Mouse (Mus musculus) G1E-ER4 (cell line): ENCODE results near the gene Nudt17. TPM values are rescaled to one million over a fixed set of nuclear protein-coding genes. Genes with fewer than 3 reads are reported as not detected.

Experiments used
- GATA1 ChIP-seq: IDR thresholded peaks from one replicate; pipeline ENCODE4 v1.8.0; 2012; ENCODE audit warnings: low read length, inconsistent platforms
- polyA plus RNA-seq: library from polyadenylated mRNA; stranded (reverse); fragments of >175 nt; gene quantifications from 2 replicates; pipeline ENCODE4 v1.2.3, GENCODE M21; 2012

Gene Nudt17
- 0.18 and 0.29 TPM in 2 replicates for polyA plus RNA-seq

DNA sequence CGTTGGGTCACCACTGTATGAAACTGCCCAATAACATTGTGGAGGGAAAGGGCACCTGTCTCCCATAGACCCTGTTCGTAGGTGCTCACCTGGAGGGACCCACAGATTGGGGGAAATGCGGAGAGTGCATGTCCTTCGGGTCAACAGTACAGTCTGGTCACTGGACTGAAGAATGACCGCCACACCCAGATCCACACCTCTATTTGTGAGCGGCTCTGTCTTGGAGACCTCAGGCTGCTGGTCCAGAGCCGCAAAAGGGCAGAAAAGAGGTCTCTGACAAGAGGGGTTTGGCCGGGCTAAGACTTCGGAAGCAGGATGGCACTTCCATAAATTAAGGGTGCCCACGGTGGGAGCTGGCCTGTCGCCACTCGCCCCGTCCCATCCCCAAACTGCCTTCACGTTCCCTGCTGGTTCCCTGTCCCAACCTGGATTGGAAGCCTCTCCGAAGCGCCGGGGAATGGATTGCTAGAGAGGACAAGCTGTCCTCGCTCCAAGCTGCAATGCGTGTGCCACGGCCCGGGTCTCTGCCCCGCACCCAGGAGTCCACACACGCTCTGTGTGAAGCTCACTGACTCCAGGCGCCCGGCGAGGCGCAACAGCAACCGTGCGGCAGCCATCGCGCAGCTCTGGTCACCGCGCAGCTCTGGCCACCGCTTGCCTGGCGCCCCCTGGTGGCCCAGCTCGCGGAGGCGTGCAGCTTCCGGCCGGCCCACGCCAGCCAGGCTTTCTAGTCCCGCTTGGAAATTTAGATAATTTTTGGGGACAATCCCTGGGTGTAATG, at the start of gene Nudt17:
Gene Nudt17, minus strand, starts transcription at position 660 of the 781 bp plus-strand sequence.
- no peak for TF ChIP-seq GATA1

DNA sequence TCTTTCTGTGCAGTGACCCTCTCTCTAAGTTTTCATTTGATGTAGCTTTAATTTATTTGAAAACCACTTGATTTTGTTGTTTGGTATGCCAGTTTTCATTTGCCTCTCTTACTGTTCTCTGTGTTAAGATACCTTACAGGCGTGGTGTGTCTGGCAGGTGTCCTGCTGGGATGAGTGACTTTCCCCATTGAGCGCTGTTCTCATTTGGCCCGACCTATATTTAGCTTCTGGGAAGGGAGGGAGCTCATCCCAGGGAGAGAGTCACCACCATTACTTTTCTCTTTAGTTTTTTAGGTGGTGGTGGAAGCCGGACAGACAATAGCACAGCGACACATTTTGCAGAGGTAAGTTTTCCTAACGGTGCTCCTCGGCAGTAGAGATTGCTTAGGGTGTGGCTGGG, 49.3 kb upstream of the Nudt17 start:
- TF ChIP-seq GATA1: no peak

DNA sequence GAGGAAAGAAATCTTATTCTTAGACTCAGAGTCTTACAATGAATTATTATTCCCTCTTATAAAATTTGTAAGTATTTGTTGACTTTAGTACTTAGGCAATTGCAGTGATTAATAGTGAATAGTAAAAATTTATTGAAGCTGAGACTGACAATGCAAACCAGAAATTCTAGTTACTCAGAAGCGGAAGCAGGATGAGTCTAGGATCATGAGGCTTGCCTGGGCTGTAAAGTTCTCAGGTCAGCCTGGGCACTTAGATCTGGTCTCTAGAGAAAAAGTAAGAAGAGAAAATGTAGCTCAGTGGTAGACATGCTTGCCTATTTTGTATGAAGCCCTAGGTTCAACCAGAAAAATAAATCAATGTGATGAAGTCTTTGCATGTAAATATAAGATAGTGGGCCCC, 47.6 kb upstream of the Nudt17 start:
- TF ChIP-seq GATA1: no peak

DNA sequence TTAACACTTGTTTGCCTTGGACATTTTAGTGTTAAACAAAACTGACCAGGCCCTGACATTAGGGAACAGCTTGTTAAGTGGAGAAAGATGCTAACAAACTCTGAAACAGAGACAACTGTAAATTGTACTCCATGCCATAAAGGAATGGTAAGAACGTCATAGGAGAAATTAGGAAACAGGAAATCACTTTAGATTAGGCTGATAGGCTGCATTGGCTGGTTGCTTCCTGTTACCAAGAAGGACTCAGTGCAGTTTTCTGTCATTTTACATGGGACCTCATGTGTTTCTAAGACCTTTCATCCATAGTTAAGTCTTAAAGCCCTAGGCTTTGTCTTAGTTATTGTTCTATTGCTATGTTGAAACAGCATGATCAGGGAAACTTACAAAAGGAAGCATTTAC, 38.5 kb upstream of the Nudt17 start:
- TF ChIP-seq GATA1: no peak

DNA sequence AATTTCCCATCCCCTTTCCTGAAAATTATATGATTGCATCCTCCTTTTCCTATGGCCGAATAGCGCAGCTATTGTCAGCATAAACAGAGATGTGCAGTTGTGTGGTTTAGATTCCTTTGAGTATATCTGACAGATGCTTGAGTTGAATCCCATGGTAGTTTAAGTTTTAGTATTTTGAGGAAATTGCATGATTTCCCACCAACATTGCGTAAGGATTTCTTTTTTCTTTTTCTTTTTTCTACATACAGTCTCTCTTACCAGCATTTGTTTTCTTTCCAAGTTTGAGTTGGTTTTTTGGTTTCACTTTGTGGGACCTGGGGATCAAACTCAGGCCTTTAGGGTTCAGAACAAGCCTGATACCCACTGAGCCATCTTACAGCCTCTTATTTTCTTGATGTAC, 36.0 kb upstream of the Nudt17 start:
- TF ChIP-seq GATA1: no peak

DNA sequence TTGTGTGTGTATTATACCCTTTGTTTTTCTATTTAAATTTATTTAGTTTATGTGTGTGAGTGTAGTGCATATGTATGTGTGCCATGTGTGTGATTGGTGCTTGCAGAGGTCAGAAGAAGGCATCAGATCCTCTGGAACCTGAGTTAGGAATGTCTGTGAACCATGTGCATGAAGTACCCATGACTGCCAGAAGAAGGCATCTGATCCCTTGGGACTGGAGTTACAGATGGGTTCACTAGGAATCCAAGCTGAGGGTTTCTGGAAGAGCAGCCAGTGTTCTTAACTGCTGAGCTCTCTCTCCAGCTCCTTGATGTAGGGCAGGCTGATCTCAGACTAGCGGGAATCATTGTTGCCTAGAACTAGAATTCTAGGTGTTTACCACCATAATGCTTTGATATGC, 29.6 kb upstream of the Nudt17 start:
- TF ChIP-seq GATA1: no peak

DNA sequence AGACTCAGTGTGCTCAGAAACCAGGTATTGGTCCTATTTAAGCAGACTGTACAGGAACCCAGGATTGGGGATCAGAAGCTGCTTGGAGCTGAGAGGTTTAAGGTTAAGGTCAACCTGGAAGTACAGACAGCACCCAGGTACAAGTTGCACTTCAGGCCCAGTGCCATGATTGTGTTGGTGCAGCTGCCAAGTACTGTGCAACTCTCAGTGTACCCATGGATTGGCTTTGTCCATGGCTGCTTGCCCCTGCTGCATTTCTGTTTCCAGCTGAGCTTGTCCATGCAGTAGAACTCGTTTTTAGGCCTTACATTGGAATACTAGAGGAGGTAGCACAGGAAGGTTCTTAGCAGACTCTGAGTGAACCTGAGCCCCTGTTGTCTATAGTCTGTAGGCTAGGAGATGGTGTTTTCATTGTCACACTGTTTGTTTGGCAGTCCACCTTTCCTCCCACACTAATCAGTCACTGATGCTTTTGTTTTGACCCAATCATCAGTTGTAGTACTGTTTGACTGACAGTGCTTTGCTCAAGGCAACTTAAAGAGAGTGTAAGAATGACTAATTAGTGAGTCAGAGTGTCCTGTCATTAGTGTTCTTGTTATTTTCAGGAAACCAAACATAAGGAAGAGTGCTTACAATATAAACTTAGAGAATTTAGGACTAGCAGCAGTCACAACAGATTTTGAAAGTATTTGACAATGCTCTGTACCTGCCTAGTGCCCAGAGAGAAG, 28.8 kb upstream of the Nudt17 start:
- no peak for TF ChIP-seq GATA1

DNA sequence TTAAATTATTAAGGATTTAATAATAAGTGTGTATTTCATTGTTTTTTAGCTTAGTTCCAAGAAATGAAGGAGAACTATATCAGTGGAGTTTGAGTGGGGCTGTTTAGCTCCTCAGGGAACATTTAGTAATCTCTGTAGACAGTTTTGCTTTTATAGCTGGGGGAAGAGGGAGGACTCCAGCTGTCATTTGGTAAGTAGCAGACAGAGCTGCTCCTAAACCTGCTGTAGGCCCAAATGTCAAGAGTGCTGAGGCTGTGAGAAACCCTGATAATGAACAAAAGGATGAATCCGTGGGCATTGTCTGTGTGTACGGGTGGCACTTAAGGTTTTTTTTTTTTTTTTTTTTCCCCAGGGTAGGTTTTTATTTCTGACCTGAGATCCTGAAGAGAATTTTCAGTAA, 26.8 kb upstream of the Nudt17 start:
- no peak for TF ChIP-seq GATA1

DNA sequence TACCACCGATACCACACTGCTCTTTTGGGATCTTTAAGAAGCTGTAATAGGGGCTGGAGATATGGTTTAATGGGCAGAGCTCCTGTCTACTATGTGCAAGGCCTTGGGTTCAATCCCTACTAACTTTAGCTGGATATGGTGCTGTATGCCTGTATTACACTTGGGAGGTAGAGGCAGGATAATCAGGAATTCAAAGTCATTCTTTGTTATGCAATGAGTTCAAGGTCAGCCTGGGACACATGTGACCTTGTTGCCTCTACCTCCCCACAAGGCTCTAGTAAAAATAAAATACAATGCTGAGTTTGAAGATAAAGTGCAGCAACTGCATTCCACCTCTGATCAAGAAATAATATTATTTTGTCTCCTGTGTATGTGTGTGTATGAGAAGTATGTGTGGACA, 25.6 kb upstream of the Nudt17 start:
- TF ChIP-seq GATA1: no peak

DNA sequence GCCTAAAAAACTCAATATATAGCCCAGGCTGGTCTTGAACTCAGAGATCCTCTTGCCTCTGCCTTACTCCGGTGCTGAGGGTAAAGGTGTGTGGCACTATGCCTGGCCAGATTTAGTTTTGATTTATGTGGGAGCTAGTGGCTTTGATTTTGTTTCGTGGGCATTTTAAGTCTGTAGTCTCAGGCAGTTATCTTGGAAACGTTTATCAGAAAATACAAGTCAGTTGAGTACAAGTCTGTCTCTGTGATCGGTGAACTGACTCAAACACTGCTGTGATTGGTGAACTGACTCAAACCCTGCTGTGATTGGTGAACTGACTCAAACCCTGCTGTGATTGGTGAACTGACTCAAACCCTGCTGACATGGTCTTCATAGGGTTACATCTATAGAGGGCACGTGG, 22.4 kb upstream of the Nudt17 start:
- no peak for TF ChIP-seq GATA1

DNA sequence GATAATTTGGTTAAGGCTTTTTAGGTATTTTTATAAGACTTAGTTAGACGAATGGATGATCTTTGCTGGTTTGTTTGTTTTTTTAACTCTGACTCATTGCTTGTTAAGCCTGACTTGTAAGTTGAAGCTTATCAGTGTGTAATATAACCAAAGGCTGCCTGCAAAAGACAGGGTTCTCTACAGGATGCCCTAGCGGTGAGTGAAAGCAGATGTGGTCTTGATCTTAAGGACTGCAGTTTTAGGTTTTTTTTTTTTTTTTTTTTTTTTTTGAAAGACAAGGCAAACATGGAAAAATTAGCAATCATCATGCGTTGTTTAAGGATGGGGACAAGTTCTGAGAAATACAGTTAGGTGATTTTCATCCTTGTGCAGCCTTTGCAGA, 21.0 kb upstream of the Nudt17 start:
- TF ChIP-seq GATA1: no peak

DNA sequence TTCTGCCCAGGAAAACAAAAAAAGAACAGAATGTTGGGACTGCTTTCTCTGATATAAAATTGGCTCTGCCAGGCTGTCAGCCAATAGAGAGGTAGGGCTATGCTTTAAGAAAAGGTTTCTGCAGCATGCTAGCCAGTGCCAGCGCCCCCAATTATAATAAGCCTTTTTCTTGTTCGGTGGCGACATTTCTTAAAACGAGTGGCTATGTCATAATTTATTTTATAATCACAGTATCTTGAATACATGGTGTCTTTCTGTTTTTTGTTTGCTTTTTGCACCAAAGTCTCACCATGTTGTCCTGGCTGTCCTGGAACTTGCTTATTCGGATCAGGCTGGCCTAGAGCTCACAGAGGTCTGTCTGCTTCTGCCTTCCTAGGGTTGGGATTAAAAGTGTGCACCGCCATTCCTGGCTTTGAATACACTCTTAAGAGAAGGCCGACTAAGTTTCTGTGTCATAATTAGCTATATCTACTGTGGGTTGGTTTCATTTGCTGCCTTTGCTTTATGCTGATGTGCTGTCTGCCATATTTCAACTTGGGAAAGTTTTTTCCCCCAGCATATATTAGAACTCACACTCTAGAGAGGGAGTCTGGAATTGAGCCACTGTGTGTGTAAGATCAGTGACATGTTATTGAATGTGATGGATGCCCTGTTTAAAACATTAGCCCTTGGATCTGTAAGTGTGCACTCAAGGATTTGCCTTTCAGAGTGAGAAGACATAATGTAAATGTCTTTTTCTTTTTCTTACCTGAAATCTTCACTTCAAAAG, 20.5 kb upstream of the Nudt17 start:
- no peak for TF ChIP-seq GATA1

DNA sequence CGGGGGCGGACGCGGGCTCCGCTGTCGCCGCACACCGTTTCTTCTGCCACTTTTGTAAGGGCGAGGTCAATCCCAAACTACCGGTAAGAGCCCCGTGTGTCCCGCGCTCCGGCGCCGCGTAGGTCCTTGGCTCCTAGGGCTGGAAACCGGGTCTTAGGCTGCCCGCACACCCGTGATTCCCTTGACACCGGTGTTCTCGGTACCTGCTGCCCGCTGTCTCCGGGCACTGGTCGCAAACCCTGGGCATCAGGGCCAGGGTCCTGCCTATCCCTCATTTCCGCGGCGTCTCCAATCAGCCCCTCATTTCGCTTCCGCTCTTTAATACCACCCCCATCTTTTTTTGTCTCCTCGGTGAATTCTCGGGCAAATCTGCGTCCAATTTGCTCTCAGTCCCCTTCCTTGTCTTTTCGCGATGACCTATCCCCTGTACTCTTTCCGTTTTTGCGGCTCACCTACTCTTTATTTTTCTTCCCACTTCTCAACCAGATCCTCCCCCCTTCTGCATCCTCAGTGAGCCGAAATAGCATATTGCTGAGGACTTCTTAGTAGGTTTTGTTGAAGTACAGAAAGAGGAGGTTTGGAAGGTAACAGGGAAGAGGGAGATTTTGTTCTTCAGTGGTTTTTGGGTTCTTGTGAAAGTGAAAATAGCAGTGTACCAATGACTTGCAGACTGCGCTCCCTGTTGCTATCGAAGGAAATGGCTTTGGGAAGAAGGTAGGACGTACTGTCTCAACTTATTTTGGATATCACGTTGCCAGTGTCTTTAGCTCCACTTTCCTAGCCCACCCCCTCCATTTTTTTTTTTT, 19.7 kb upstream of the Nudt17 start:
- no peak for TF ChIP-seq GATA1

DNA sequence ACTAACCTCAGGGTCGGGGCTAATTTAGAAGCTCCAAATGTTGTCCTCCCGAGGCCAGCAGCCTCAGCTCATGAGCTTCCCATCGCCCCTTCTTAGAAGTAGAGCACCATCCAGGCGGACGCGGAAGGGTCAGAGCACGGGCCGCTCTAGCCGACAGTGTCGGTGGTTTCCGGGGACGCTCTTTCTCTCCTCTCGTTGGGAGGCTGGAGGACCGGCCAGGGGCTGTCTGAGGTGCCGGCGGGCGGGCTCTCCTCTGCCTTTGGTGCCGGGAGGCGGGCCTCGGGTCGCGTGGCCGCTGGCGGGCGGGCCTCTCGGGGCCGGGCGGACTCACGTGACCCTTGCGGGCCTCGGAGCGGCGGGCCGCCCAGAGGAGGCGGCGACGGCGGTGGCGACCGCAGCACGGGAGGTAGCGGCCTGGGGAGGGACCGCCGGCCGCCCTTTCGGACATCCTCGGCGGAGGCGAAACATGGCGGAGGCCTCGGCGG, 19.0 kb upstream of the Nudt17 start, which contains the start of the genes Polr3c and Rnf115:
Gene Polr3c, minus strand, starts transcription at position 286 of the 485 bp plus-strand sequence.
Gene Rnf115, plus strand, starts transcription at position 322 of the 485 bp plus-strand sequence.
- no peak for TF ChIP-seq GATA1

DNA sequence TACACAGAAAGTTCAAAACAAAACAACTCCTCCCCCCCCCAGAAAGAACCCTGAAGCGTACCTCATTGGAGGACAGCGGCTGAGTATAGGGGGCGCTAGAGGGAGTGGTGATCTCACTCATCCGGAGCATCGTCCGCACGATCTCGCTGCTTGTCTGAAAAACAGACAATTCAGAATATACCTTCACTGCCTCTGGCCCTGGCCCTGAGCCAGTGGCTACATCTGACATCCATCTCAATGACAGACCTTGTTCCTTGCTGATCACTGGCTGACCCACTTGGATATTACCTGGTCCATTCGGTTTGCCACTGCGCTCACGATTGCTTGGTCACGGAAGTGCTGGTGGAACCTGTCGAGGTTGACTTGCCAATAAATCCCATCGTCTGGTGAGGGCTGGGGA, 10.8 kb upstream of the Nudt17 start:
- no peak for TF ChIP-seq GATA1
